Mouse (Mus musculus) spleen, postnatal 36 days (tissue): ENCODE results near the gene Btbd9.

ENCODE experiments used
- DNase-seq, 2 experiments: peaks; one replicate each; pipeline ENCODE4 v3.0.0; 2022; ENCODE audit warnings: low spot score in 2 of 2, mixed read lengths in 1 of 2

The Btbd9 gene

GRCm38 (mm10) chr17:30180197-30180596 is 396.1 kb downstream of the Btbd9 start:
- no peak for DNase-seq

DNA sequence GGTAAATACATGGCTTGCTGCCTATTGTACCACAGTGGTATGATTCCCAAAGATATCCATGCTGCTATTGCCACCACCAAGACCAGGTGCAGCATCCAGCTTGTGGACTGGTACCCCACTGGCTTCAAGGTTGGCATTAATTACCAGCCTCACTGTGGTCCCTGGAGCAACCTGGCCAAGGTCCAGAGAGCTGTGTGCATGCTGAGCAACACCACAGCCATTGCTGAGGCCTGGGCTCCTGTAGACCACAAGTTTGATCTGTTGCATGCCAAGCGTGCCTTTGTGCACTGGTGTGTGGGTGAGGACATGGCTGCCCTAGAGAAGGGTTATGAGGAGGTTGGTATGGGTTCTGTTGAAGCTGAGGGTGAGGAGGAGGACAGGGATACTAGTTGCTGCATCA is 397.9 kb downstream of the Btbd9 start:
- DNase-seq: no peak

DNA sequence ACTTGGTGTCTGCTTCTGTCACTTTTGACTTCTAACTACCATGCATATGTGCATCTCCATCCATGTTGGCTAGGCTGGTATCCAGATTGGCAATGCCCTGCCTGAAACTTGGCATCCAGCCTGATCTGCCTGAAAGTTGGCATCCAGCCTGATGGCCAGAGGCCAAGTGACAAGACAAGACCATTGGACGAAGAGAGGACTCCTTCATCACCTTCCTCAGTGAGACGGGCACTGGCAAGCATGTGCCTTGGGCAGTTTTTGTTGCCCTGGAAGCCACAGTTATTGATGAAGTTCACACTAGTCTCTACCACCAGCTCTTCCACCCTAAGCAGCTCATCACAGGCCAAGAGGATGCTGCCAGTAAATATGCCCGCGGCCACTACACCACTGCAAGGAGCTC is 398.9 kb downstream of the Btbd9 start:
- no peak for DNase-seq
